Comparison of ENCODE assay signal across 10 mouse cellular contexts in the genomic region with DNA sequence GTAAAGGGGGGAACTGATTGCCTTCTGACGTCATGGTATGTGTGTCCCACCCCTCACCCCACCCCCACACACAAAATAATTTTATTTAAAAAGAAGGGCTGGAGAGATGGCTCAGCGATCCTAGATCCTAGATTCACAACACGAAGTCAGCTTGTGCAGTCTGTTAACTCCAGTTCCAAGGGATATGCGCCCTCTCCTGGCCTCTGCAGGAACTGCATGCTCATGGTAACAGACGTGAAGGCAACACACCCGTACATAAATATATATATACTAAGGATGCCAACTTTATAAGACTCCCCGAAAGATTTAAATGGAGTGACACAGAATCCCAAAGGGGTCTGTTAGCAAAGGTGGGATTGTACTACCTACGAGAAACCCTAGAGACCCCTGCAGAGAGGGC. TPM values are rescaled to one million over a fixed set of nuclear protein-coding genes. Genes with fewer than 3 reads are reported as not detected.
DNase-seq lines count a peak whose midpoint lies in the region; ATAC-seq and TF ChIP-seq lines count a peak whose summit lies in the region.
"Had no signal": no experiment of that assay in that cellular context is flagged by ENCODE, and none has a peak within 500 bp of the region (broad histone marks: within the 10 kb centered on the region; RNA-seq: fewer than 3 reads in every experiment).

No protein-coding gene starts in this region.

- no peak for TF ChIP-seq EP300 in ES-Bruce4 (IDR thresholded peaks at IDR 0.05; ENCODE audit: insufficient read depth, low read depth, low read length)

- peak; percentile 90 for TF ChIP-seq CTCF in ES-Bruce4 (IDR thresholded peaks at IDR 0.05; ENCODE audit: low read depth, low read length)

- 30% methylated on average over 8 of the region's 8 CpGs for WGBS in neural tube, embryonic 11.5 days

- ATAC-seq in neural tube, embryonic 11.5 days (ENCODE audit: insufficient read depth, low FRiP score, low TSS enrichment): no peak

- no peaks in the 10 kb centered on the region for H3K9me3 ChIP-seq in ES-Bruce4 (replicated peaks; ENCODE audit: control insufficient read depth, insufficient read depth, low read length, poor library complexity, severe bottlenecking)
- no peaks in the 10 kb centered on the region for H3K9me3 ChIP-seq in neural tube, embryonic 11.5 days (ENCODE audit: control insufficient read depth, low read length)
- H3K9me3 ChIP-seq: embryonic facial prominence, embryonic 13.5 days; megakaryocyte, embryonic 14.5 days had no signal

- H3K27me3 ChIP-seq in ES-Bruce4 (ENCODE audit: control insufficient read depth, insufficient read depth, low read length, poor library complexity, severe bottlenecking): no peaks in the 10 kb centered on the region
- no peaks in the 10 kb centered on the region for H3K27me3 ChIP-seq in neural tube, embryonic 11.5 days (ENCODE audit: control insufficient read depth, insufficient read depth, low read length)
- H3K27me3 ChIP-seq: embryonic facial prominence, embryonic 13.5 days had no signal

- no peak overlapping the region for H3K27ac ChIP-seq in ES-Bruce4 (ENCODE audit: insufficient read depth, low read length)
- no peak overlapping the region for H3K27ac ChIP-seq in neural tube, embryonic 11.5 days (ENCODE audit: low read depth, low read length)
- H3K27ac ChIP-seq: embryonic facial prominence, embryonic 13.5 days had no signal

- H3K36me3 ChIP-seq in ES-Bruce4 (ENCODE audit: control insufficient read depth, insufficient read depth, low read length, poor library complexity, severe bottlenecking): no peaks in the 10 kb centered on the region
- no peaks in the 10 kb centered on the region for H3K36me3 ChIP-seq in neural tube, embryonic 11.5 days (ENCODE audit: control insufficient read depth, insufficient read depth, low read length)
- H3K36me3 ChIP-seq: embryonic facial prominence, embryonic 13.5 days had no signal

- H3K9ac ChIP-seq in ES-Bruce4 (ENCODE audit: low read depth, poor library complexity, severe bottlenecking): no peak overlapping the region
- H3K9ac ChIP-seq in neural tube, embryonic 11.5 days (ENCODE audit: low read length): no peak overlapping the region
- H3K9ac ChIP-seq: embryonic facial prominence, embryonic 13.5 days had no signal

- intact Hi-C loops in gastrocnemius, postnatal 36 days (cut with DNase I): no loop called here
- intact Hi-C loops in left cerebral cortex, postnatal 25 days (cut with DNase I): no loop called here

- H3K4me3 ChIP-seq in ES-Bruce4 (ENCODE audit: low read depth, low read length): no peak overlapping the region
- H3K4me3 ChIP-seq in neural tube, embryonic 11.5 days (ENCODE audit: low read depth, low read length): no peak overlapping the region
- H3K4me3 ChIP-seq: embryonic facial prominence, embryonic 13.5 days; megakaryocyte, embryonic 14.5 days had no signal

- no peaks in the 10 kb centered on the region for H3K4me1 ChIP-seq in ES-Bruce4 (ENCODE audit: control insufficient read depth, insufficient read depth, low read length)
- H3K4me1 ChIP-seq in neural tube, embryonic 11.5 days (ENCODE audit: control insufficient read depth, insufficient read depth, low read length): no peaks in the 10 kb centered on the region

- no peak overlapping the region for H3K4me2 ChIP-seq in neural tube, embryonic 11.5 days (ENCODE audit: low read depth)
- H3K4me2 ChIP-seq: embryonic facial prominence, embryonic 13.5 days had no signal

- TF ChIP-seq POLR2A in ES-Bruce4 (IDR thresholded peaks at IDR 0.05; ENCODE audit: insufficient read depth, low read length): no peak

- peak; percentile 61 for DNase-seq in heart, adult 8-10 months (ENCODE audit: low spot score)
- DNase-seq in heart, adult 11 months: no peak
- peak; percentile 86 for DNase-seq in c-Kit-positive CD71-negative TER-119-negative erythroid progenitor cells, embryonic 14.5 days (ENCODE audit: low read depth)
- peak; percentile 62 to 64 for DNase-seq in gastrocnemius, postnatal 36 days
- DNase-seq in left cerebral cortex, postnatal 25 days (ENCODE audit: low spot score in 2 of 2): peak; percentile 40 to 44
- peak; percentile 83 for DNase-seq in neural tube, embryonic 11.5 days (ENCODE audit: low spot score)
- DNase-seq in thymus, postnatal 14 days: peak; percentile 86

RNA-seq across cellular contexts. Expression of a gene that starts 39.4 kb away (rescaled TPM):
- 1 to 10 TPM; 3.2 to 6.5 (median 4.9) TPM for total RNA-seq in heart, adult 8-10 months (2022)
- polyA plus RNA-seq in ES-Bruce4 (2011; ENCODE audit: insufficient read depth, insufficient read length, low read depth, missing spikeins): 3.9 and 4.2 TPM in 2 replicates
- 1 to 10 TPM in 1 of 2 experiments, under 1 TPM in 1; 0.87 to 2.1 TPM for total RNA-seq in gastrocnemius, postnatal 36 days (2021)
- total RNA-seq in left cerebral cortex, postnatal 25 days (2021): 1 to 10 TPM; 1.9 to 2.2 TPM
- polyA plus RNA-seq in neural tube, embryonic 11.5 days (2014; fragmentation: Nextera tagmentation; extraction: Ambion mirVana): 0.32 and 0.81 TPM in 2 replicates

RNA-seq across cellular contexts. Expression of a gene that starts 51.0 kb away (rescaled TPM):
- 1 to 10 TPM; 1.2 to 2.4 (median 1.7) TPM for total RNA-seq in heart, adult 8-10 months (2022)
- polyA plus RNA-seq in ES-Bruce4 (2011; ENCODE audit: insufficient read depth, insufficient read length, low read depth, missing spikeins): 3.4 and 5.3 TPM in 2 replicates
- under 1 TPM; 0.22 to 0.28 TPM for total RNA-seq in gastrocnemius, postnatal 36 days (2021)
- total RNA-seq in left cerebral cortex, postnatal 25 days (2021): 10 to 100 TPM in 1 of 2 experiments, 1 to 10 TPM in 1; 6.8 to 12.8 TPM
- polyA plus RNA-seq in neural tube, embryonic 11.5 days (2014; fragmentation: Nextera tagmentation; extraction: Ambion mirVana): 5.0 and 7.5 TPM in 2 replicates
